Mouse (Mus musculus) CH12.LX (cell line): ENCODE measurements at regions not wholly inside any gene's neighbourhood (a gene's known extent, or its start where the extent isn't known, plus 50 kb on each side); places are given as distances from the start of the nearest gene placed in this dataset.

Source experiments
- DNase-seq: peaks from one replicate; pipeline ENCODE4 v3.0.0-alpha.2; 2013; ENCODE audit errors: extremely low read depth
- H3K27ac ChIP-seq: 2 replicates; pipeline ENCODE4 v1.5.1; 2012; ENCODE audit warnings: low read depth, mild to moderate bottlenecking, control low read depth, moderate library complexity; ENCODE audit not compliant: insufficient read depth
- H3K27me3 ChIP-seq: replicated peaks from 2 replicates; pipeline ENCODE3; 2012; ENCODE audit warnings: inconsistent platforms
- H3K36me3 ChIP-seq, 2 experiments: replicated peaks in 1 of 2; 2 replicates each; pipeline versions ENCODE3 to v1.6.1; 2012; ENCODE audit warnings: inconsistent platforms in 1 of 2, low read length in 1 of 2, mild to moderate bottlenecking in 1 of 2, mixed read lengths in 1 of 2, moderate library complexity in 1 of 2; ENCODE audit not compliant: control insufficient read depth in 1 of 2, insufficient read depth in 1 of 2
- H3K4me1 ChIP-seq, 2 experiments: 2 replicates each; pipeline ENCODE4 v1.6.1; 2012; ENCODE audit warnings: inconsistent platforms in 1 of 2, moderate library complexity in 1 of 2; ENCODE audit not compliant: insufficient read depth in 2 of 2, control insufficient read depth in 1 of 2
- H3K4me2 ChIP-seq: 2 replicates; pipeline ENCODE4 v1.6.1; 2012; ENCODE audit warnings: low read depth, mild to moderate bottlenecking, control low read depth; ENCODE audit not compliant: poor library complexity, insufficient read depth, severe bottlenecking
- H3K4me3 ChIP-seq, 3 experiments: fragments of 150-350 bp in 1 of 3; sonication (generic) in 1 of 3; replicated peaks in 1 of 3; 2 replicates each; pipeline versions ENCODE3 to v1.5.1; 2011 to 2012; ENCODE audit warnings: low read depth in 2 of 3, low read length in 2 of 3, mild to moderate bottlenecking in 2 of 3, moderate library complexity in 2 of 3, control low read depth in 1 of 3, improper control_type of control experiment in 1 of 3, inconsistent platforms in 1 of 3, mixed read lengths in 1 of 3; ENCODE audit not compliant: poor library complexity in 1 of 3
- H3K79me2 ChIP-seq: replicated peaks from 2 replicates; pipeline ENCODE4 v1.6.1; 2012; ENCODE audit warnings: mild to moderate bottlenecking, moderate library complexity; ENCODE audit not compliant: control insufficient read depth, poor library complexity, insufficient read depth, severe bottlenecking; ENCODE audit errors: extremely low read depth
- H3K9ac ChIP-seq: 2 replicates; pipeline ENCODE4 v1.6.1; 2012; ENCODE audit warnings: low read depth, mild to moderate bottlenecking, control low read depth, moderate library complexity; ENCODE audit not compliant: insufficient read depth
- H3K9me3 ChIP-seq: replicated peaks from 2 replicates; pipeline ENCODE3; 2012; ENCODE audit warnings: low read length, inconsistent platforms, mixed read lengths
- BHLHE40 ChIP-seq: IDR thresholded peaks from 2 replicates; pipeline ENCODE4 v1.6.1; 2011; ENCODE audit warnings: mild to moderate bottlenecking, low read depth, low read length, improper control_type of control experiment
- CTCF ChIP-seq, 2 experiments: IDR thresholded peaks in 1 of 2; conservative IDR thresholded peaks in 1 of 2; 2 replicates each; pipeline ENCODE4 v1.5.1; 2011 to 2012; ENCODE audit warnings: low read depth in 2 of 2, low read length in 2 of 2, improper control_type of control experiment in 1 of 2, inconsistent platforms in 1 of 2, mild to moderate bottlenecking in 1 of 2, moderate library complexity in 1 of 2
- ELF1 ChIP-seq: IDR thresholded peaks from 2 replicates; pipeline ENCODE4 v1.6.1; 2014; ENCODE audit warnings: low read depth, mild to moderate bottlenecking, inconsistent platforms, low read length, improper control_type of control experiment
- EP300 ChIP-seq: IDR thresholded peaks from 2 replicates; pipeline ENCODE4 v1.6.1; 2011; ENCODE audit warnings: low read length, improper control_type of control experiment
- ETS1 ChIP-seq: conservative IDR thresholded peaks from 2 replicates; pipeline ENCODE4 v1.6.1; 2012; ENCODE audit warnings: low read depth, mild to moderate bottlenecking, inconsistent platforms, low read length, improper control_type of control experiment, moderate library complexity
- HCFC1 ChIP-seq: IDR thresholded peaks from 2 replicates; pipeline ENCODE4 v1.6.1; 2012; ENCODE audit warnings: low read depth, mild to moderate bottlenecking, inconsistent platforms, low read length, improper control_type of control experiment
- JUN ChIP-seq: IDR thresholded peaks from 2 replicates; pipeline ENCODE4 v1.6.1; 2011; ENCODE audit warnings: low read depth, mild to moderate bottlenecking, low read length, improper control_type of control experiment, moderate library complexity; ENCODE audit not compliant: insufficient read depth
- JUND ChIP-seq: conservative IDR thresholded peaks from 2 replicates; pipeline ENCODE4 v1.6.1; 2011; ENCODE audit warnings: low read depth, low read length, improper control_type of control experiment
- KAT2A ChIP-seq: IDR thresholded peaks from 2 replicates; pipeline ENCODE4 v1.6.1; 2012; ENCODE audit warnings: low read length, improper control_type of control experiment, inconsistent platforms; ENCODE audit not compliant: insufficient replicate concordance
- MAZ ChIP-seq: IDR thresholded peaks from 2 replicates; pipeline ENCODE4 v1.6.1; 2012; ENCODE audit warnings: low read depth, mild to moderate bottlenecking, inconsistent platforms, low read length, improper control_type of control experiment, moderate library complexity
- MEF2A ChIP-seq: IDR thresholded peaks from 2 replicates; pipeline ENCODE4 v1.6.1; 2014; ENCODE audit warnings: low read depth, mild to moderate bottlenecking, inconsistent platforms, low read length, improper control_type of control experiment, borderline replicate concordance
- MXI1 ChIP-seq: IDR thresholded peaks from 2 replicates; pipeline ENCODE4 v1.6.1; 2011; ENCODE audit warnings: mild to moderate bottlenecking, low read depth, low read length, improper control_type of control experiment
- MYC ChIP-seq: IDR thresholded peaks from 2 replicates; pipeline ENCODE4 v1.6.1; 2011; ENCODE audit warnings: low read depth, mild to moderate bottlenecking, improper control_type of control experiment, low read length
- NELFE ChIP-seq: IDR thresholded peaks from 2 replicates; pipeline ENCODE4 v1.6.1; 2011; ENCODE audit warnings: low read depth, low read length, improper control_type of control experiment
- RAD21 ChIP-seq: IDR thresholded peaks from 2 replicates; pipeline ENCODE4 v1.6.1; 2011; ENCODE audit warnings: low read depth, mild to moderate bottlenecking, low read length, improper control_type of control experiment, moderate library complexity
- RCOR1 ChIP-seq: conservative IDR thresholded peaks from 2 replicates; pipeline ENCODE4 v1.6.1; 2012; ENCODE audit warnings: low read depth, mild to moderate bottlenecking, inconsistent platforms, low read length, improper control_type of control experiment
- SIN3A ChIP-seq: IDR thresholded peaks from 2 replicates; pipeline ENCODE4 v1.6.1; 2012; ENCODE audit warnings: low read length, improper control_type of control experiment, inconsistent platforms
- TCF12 ChIP-seq: IDR thresholded peaks from 2 replicates; pipeline ENCODE4 v1.6.1; 2014; ENCODE audit warnings: low read depth, mild to moderate bottlenecking, inconsistent platforms, low read length, improper control_type of control experiment
- USF1 ChIP-seq: IDR thresholded peaks from 2 replicates; pipeline ENCODE4 v1.6.1; 2014; ENCODE audit warnings: low read depth, mild to moderate bottlenecking, inconsistent platforms, low read length, improper control_type of control experiment
- ZC3H11A ChIP-seq: IDR thresholded peaks from 2 replicates; pipeline ENCODE4 v1.6.1; 2012; ENCODE audit warnings: low read depth, mild to moderate bottlenecking, inconsistent platforms, low read length, improper control_type of control experiment
- ZKSCAN1 ChIP-seq: IDR thresholded peaks from 2 replicates; pipeline ENCODE4 v1.6.1; 2012; ENCODE audit warnings: low read depth, inconsistent platforms, low read length, improper control_type of control experiment, borderline replicate concordance
- ZNF384 ChIP-seq: IDR thresholded peaks from 2 replicates; pipeline ENCODE4 v1.6.1; 2012; ENCODE audit warnings: low read depth, low read length, improper control_type of control experiment, inconsistent platforms
- dilution Hi-C: fragments of 300-500 bp; cut with MboI; formaldehyde crosslinking; loops from 2 replicates; pipeline ENCODE4 v1.14.3; 2020; ENCODE audit warnings: low sequenced_read_pairs; ENCODE audit not compliant: extremely low pct_unique_long_range_greater_than_20kb, extremely low pct_ligation_motif_present
- in situ Hi-C: fragments of 300-500 bp; cut with MboI; formaldehyde crosslinking; loops from 3 replicates; pipeline ENCODE4 v1.14.3; 2019; ENCODE audit warnings: low sequenced_read_pairs, low pct_ligation_motif_present, low pct_unique_long_range_greater_than_20kb, mixed read lengths

- H3K4me3 ChIP-seq: no peak overlapping the region
- peaks cover 5 to 12% of the 10 kb centered on the region in 2 experiments; a peak in 2 of 4 replicates for H3K4me1 ChIP-seq
- TF ChIP-seq JUND (no peak), MAZ (no peak), HCFC1 (no peak), RAD21 (no peak), BHLHE40 (no peak), MYC (no peak), RCOR1 (no peak), NELFE (no peak), USF1 (no peak), CTCF (conservative IDR thresholded peaks at IDR 0.05 in 1 of 2, IDR thresholded peaks at IDR 0.05 in 1 of 2; ENCODE audit: low read depth in 2 of 2, low read length in 2 of 2) (no peak), ZKSCAN1 (no peak), JUN (no peak), SIN3A (no peak), TCF12 (no peak), MEF2A (no peak), MXI1 (no peak), KAT2A (no peak)
- dilution Hi-C loops: no loop called here
- no peaks in the 10 kb centered on the region for H3K9me3 ChIP-seq
- H3K9ac ChIP-seq: no peak overlapping the region
- no peak overlapping the region for H3K4me2 ChIP-seq
- no peaks in the 10 kb centered on the region for H3K79me2 ChIP-seq
- in situ Hi-C loops: no loop called here
- H3K27me3 ChIP-seq: no peaks in the 10 kb centered on the region
- H3K36me3 ChIP-seq: no peaks in the 10 kb centered on the region
- no peak for DNase-seq
- H3K27ac ChIP-seq: no peak overlapping the region
Measured at GRCm38 (mm10) chr13:102594201-102594600, 99.2 kb upstream of the Cd180 start.

- Histone ChIP-seq H3K4me2 (no peak overlapping the region), H3K9me3 (no peaks in the 10 kb centered on the region), H3K27me3 (no peaks in the 10 kb centered on the region), H3K4me1 (peaks cover 5 to 12% of the 10 kb centered on the region in 2 experiments; a peak in 2 of 4 replicates), H3K4me3 (no peak overlapping the region), H3K79me2 (no peaks in the 10 kb centered on the region), H3K27ac (no peak overlapping the region), H3K9ac (no peak overlapping the region), H3K36me3 (no peaks in the 10 kb centered on the region)
- in situ Hi-C loops: no loop called here
- DNase-seq: peak; percentile 21
- TF ChIP-seq KAT2A: no peak
- TF ChIP-seq RCOR1: no peak
- peak; percentile 69; the same call in 1 of the 2 replicates for TF ChIP-seq MEF2A
- no peak for TF ChIP-seq SIN3A
- TF ChIP-seq ELF1: no peak
- no peak for TF ChIP-seq ZC3H11A
- TF ChIP-seq ZNF384: no peak
- TF ChIP-seq BHLHE40: peak; percentile 5; the same call in 1 of the 2 replicates
- TF ChIP-seq TCF12: no peak
- 0 out of 2 replicates have a peak, but pooled peaks have one; percentile 1 for TF ChIP-seq EP300
- no peak for TF ChIP-seq ETS1
- no peak for TF ChIP-seq RAD21
- dilution Hi-C loops: no loop called here
Measured at GRCm38 (mm10) chr13:102595602-102596001, 97.8 kb upstream of the Cd180 start.
